Mouse (Mus musculus) spleen, adult 2 months (tissue): ENCODE results near the gene Josd1. TPM values are rescaled to one million over a fixed set of nuclear protein-coding genes. Genes with fewer than 3 reads are reported as not detected.

Experiments
- DNase-seq, 2 experiments: peaks; one replicate each; pipeline versions ENCODE4 v3.0.0 to v3.0.0-alpha.2; 2012 to 2021; ENCODE audit warnings: low spot score in 2 of 2, low read depth in 1 of 2
- H3K27ac ChIP-seq: fragments of 200-500 bp; 2 replicates; pipeline ENCODE4 v1.5.1; 2012; ENCODE audit warnings: low read length, inconsistent platforms; ENCODE audit not compliant: insufficient read depth
- H3K27me3 ChIP-seq: fragments of 200-500 bp; 2 replicates; pipeline ENCODE4 v1.6.1; 2012; ENCODE audit warnings: mild to moderate bottlenecking, moderate library complexity, low read length, inconsistent platforms; ENCODE audit not compliant: control insufficient read depth, insufficient read depth
- H3K36me3 ChIP-seq: fragments of 200-500 bp; 2 replicates; pipeline ENCODE4 v1.6.1; 2012; ENCODE audit warnings: mild to moderate bottlenecking, low read length, inconsistent platforms; ENCODE audit not compliant: control insufficient read depth, insufficient read depth
- H3K4me1 ChIP-seq: fragments of 200-500 bp; 2 replicates; pipeline ENCODE4 v1.6.1; 2011; ENCODE audit warnings: inconsistent platforms; ENCODE audit not compliant: control insufficient read depth, insufficient read depth, insufficient read length
- H3K4me3 ChIP-seq: fragments of 200-500 bp; 2 replicates; pipeline ENCODE4 v1.5.1; 2011; ENCODE audit warnings: mild to moderate bottlenecking, inconsistent platforms; ENCODE audit not compliant: insufficient read depth, insufficient read length; ENCODE audit errors: extremely low read depth
- CTCF ChIP-seq: fragments of 200-500 bp; IDR thresholded peaks from 2 replicates; pipeline ENCODE4 v1.5.1; 2011; ENCODE audit warnings: mild to moderate bottlenecking, inconsistent platforms; ENCODE audit not compliant: insufficient read depth, insufficient read length, insufficient replicate concordance; ENCODE audit errors: extremely low read depth
- POLR2A ChIP-seq: fragments of 200-500 bp; IDR thresholded peaks from 2 replicates; pipeline ENCODE4 v1.6.1; 2011; ENCODE audit warnings: low read depth, low read length, inconsistent platforms
- WGBS: fragments of 180-500 bp; shearing (Covaris S2); methylation state at CpG from one replicate; pipeline ENCODE4 v1.1.7; 2018; 5-methylcytosine and 5-hydroxymethylcytosine counted together
- polyA plus RNA-seq: library from polyadenylated mRNA; depleted of rRNA; stranded (reverse); fragments of >200 nt; gene quantifications from 2 replicates; pipeline ENCODE4 v1.2.3, GENCODE M21; 2012

Josd1 gene
- polyA plus RNA-seq, 1 experiment = 11.5 TPM

- H3K27me3 ChIP-seq = no peaks in the 10 kb centered on the region
- no peak overlapping the region for H3K4me3 ChIP-seq
- 97% methylated on average over 8 of the region's 8 CpGs for WGBS
- no peak for DNase-seq
- no peaks in the 10 kb centered on the region for H3K36me3 ChIP-seq
- no peak for TF ChIP-seq CTCF
- TF ChIP-seq POLR2A = no peak
- no peak overlapping the region for H3K27ac ChIP-seq
- H3K4me1 ChIP-seq = no peaks in the 10 kb centered on the region
Measured at GRCm38 (mm10) chr15:79664666-79665065, 23.1 kb downstream of the Josd1 start.

DNA sequence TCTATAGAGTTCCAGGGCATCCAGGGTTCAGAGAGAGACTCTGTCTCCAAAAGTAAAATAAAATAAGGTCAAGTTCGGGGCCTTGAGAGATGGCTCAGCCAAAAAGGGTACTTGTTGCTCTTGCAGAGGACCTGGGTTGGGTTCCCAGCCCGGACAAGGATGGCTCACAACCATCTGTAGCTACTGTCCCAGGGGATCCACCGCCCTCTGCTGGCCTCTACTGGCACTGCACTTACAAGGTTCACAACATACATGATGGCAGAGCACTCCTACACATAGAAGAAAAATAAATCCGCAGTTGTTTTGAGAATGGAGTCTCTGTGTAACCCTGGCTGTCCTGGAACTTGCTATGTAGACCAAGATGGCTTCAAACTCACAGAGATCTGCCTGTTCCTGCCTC is 25.9 kb downstream of the Josd1 start:
- no peak overlapping the region for H3K27ac ChIP-seq
- peak in 1 of 2 experiments; percentile 41 for DNase-seq
- WGBS = 80% methylated on average over 4 of the region's 4 CpGs
- no peaks in the 10 kb centered on the region for H3K27me3 ChIP-seq
- no peaks in the 10 kb centered on the region for H3K36me3 ChIP-seq
- H3K4me1 ChIP-seq = no peaks in the 10 kb centered on the region
- H3K4me3 ChIP-seq = no peak overlapping the region
- TF ChIP-seq CTCF (no peak), POLR2A (no peak)

DNA sequence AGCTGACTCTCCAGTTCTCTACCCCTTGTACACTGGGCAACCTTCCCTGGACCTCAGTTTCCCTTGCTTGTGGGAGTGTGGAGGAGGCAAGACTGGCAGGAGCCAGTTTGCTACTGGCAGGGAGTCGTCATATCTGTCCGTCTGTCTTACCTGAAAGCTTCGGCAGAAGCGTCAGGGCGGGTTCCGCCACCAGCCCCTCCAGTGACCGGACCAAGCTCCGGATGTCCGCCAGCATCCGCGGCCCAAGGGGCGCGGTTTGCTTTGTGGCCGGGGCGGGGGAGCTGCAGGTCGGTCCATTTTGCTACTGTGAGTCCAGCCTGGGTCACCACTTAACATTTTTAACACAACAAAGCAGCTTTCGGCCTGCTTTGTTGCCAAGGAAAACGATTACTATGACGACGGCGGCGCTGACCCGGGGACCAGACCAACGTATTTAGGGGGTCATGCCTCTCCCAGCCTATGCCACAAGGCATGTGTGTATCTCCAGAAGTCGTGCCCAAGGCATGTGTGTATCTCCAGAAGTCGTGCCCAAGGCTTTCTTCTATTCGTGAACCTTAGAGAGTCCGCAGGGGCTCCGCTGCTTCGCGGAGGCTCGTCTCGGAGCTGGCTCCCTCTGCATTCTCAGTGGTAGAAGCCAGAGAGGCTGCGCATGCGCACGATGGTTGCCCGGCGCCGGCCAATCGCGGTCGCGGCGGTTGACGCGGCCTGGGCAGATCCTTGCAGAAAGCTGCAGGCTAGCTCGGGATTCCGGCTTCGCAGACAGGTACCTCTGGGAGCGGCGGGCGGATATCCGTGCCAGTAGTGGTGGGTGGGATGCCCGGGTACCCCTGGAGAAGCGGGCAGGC is 29.0 kb downstream of the Josd1 start, which contains the start of the genes Fam227a and Cby1:
Gene Fam227a (minus strand): TSS at position 426 of the 845 bp plus-strand sequence.
Gene Cby1 (plus strand): TSS at position 669 of the 845 bp plus-strand sequence.
- Histone ChIP-seq H3K36me3 (no peaks in the 10 kb centered on the region), H3K4me3 (peak within 1 kb of the TSS; percentile 85), H3K27ac (peak within 1 kb of the TSS; percentile 95), H3K27me3 (no peaks in the 10 kb centered on the region), H3K4me1 (no peaks in the 10 kb centered on the region)
- TF ChIP-seq CTCF (no peak), POLR2A (no peak)
- WGBS = under 1% methylated on average over 55 of the region's 55 CpGs
- peak; percentile 81 to 90 for DNase-seq

- Histone ChIP-seq H3K4me3 (peak overlapping the region; percentile 85), H3K4me1 (no peaks in the 10 kb centered on the region), H3K27ac (peak overlapping the region; percentile 95), H3K36me3 (no peaks in the 10 kb centered on the region), H3K27me3 (no peaks in the 10 kb centered on the region)
- 1% methylated on average over 16 of the region's 16 CpGs for whole genome bisulfite sequencing
- TF ChIP-seq CTCF (peak; percentile 40; the same call in 1 of the 2 replicates), POLR2A (no peak)
- peak; percentile 62 to 79 for DNase-seq
Measured at GRCm38 (mm10) chr15:79657837-79658530, 29.7 kb downstream of the Josd1 start.

DNA sequence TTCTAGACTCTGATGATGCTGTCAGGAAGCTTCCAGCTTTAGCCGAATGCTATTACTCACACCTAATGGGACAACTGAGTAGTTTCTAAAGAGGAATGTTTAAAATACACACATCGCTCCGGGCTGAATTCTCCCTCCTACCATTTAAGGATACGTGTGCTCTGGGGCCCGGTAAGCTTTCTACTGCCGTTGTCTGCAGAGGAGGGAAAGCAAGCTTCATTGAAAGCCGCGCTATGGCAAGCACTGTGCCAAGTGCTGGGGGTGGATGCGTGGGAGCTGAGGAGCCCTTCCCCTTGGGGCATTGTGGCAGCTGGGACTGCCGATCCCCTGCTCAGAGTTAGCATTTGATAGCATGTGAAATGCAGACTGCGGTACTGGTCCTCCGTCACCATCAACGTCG is 31.3 kb downstream of the Josd1 start:
- no peaks in the 10 kb centered on the region for H3K27me3 ChIP-seq
- DNase-seq = no peak
- no peaks in the 10 kb centered on the region for H3K36me3 ChIP-seq
- no peak overlapping the region for H3K4me3 ChIP-seq
- TF ChIP-seq POLR2A = no peak
- TF ChIP-seq CTCF = no peak
- no peak overlapping the region for H3K27ac ChIP-seq
- no peaks in the 10 kb centered on the region for H3K4me1 ChIP-seq
- WGBS = 95% methylated on average over 14 of the region's 14 CpGs

DNA sequence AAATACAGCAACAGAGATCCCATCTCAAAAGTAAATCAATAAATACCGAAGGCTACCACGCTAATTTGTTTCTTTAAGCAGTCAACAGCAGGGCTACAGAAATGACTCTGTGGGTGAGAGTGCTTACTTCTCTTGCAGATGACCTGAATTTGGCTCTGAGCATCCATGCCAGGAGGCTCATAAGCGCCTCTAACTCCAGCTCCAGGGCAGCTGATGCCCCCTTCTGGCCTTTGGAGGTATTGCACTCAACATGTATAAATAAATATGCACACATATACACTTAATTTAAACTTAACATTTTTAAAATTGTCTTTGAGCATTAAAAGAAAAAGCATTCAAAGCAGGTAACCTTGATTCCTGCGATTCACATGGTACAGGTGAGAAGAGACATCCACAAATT is 36.2 kb downstream of the Josd1 start:
- Histone ChIP-seq H3K36me3 (no peaks in the 10 kb centered on the region), H3K4me3 (no peak overlapping the region), H3K27ac (no peak overlapping the region), H3K4me1 (no peaks in the 10 kb centered on the region), H3K27me3 (no peaks in the 10 kb centered on the region)
- TF ChIP-seq CTCF (peak; percentile 16; the same call in 1 of the 2 replicates), POLR2A (no peak)
- DNase-seq = no peak
- WGBS = 91% methylated on average over 4 of the region's 4 CpGs

GRCm38 (mm10) chr15:79650569-79650968 is 37.1 kb downstream of the Josd1 start:
- peak; percentile 42; the same call in 1 of the 2 replicates for TF ChIP-seq CTCF
- TF ChIP-seq POLR2A = no peak
- no peak overlapping the region for H3K4me3 ChIP-seq
- no peaks in the 10 kb centered on the region for H3K36me3 ChIP-seq
- no peaks in the 10 kb centered on the region for H3K4me1 ChIP-seq
- no peak overlapping the region for H3K27ac ChIP-seq
- H3K27me3 ChIP-seq = no peaks in the 10 kb centered on the region
- peak; percentile 50 for DNase-seq
